Mouse (Mus musculus) common myeloid progenitor, adult 5-6 weeks (primary cell): Measurements from ENCODE around the gene Frs3. TPM values are rescaled to one million over a fixed set of nuclear protein-coding genes. Genes with fewer than 3 reads are reported as not detected.

Experiments used
- ATAC-seq: replicated peaks from 2 replicates; pipeline ENCODE4 v1.8.0; 2016; ENCODE audit warnings: low read depth, mild to moderate bottlenecking, moderate TSS enrichment, inconsistent platforms; ENCODE audit not compliant: poor library complexity, severe bottlenecking
- total RNA-seq: library from RNA; stranded (forward); fragments of 200-1000, 187-1606 nt; gene quantifications from 2 replicates; pipeline ENCODE4 v1.2.3, GENCODE M21; 2017

Frs3 gene
- total RNA-seq, 1 experiment from 2014 or later, result 1.6 TPM

- ATAC-seq, result no peak
These were observed 42.1 kb downstream of the Frs3 start for GRCm38 (mm10) chr17:47730633-47731575.

- ATAC-seq, result no peak
These were observed 46.8 kb downstream of the Frs3 start for GRCm38 (mm10) chr17:47735553-47736100.

GRCm38 (mm10) chr17:47736856-47737255, 48.0 kb downstream of the Frs3 start, which contains the start of gene Tfeb:
Tfeb (plus strand) TSS chr17:47737030.
- ATAC-seq, result peak; percentile 79

- peak; percentile 64 for ATAC-seq
These were observed 48.6 kb downstream of the Frs3 start for GRCm38 (mm10) chr17:47737271-47738065.

DNA sequence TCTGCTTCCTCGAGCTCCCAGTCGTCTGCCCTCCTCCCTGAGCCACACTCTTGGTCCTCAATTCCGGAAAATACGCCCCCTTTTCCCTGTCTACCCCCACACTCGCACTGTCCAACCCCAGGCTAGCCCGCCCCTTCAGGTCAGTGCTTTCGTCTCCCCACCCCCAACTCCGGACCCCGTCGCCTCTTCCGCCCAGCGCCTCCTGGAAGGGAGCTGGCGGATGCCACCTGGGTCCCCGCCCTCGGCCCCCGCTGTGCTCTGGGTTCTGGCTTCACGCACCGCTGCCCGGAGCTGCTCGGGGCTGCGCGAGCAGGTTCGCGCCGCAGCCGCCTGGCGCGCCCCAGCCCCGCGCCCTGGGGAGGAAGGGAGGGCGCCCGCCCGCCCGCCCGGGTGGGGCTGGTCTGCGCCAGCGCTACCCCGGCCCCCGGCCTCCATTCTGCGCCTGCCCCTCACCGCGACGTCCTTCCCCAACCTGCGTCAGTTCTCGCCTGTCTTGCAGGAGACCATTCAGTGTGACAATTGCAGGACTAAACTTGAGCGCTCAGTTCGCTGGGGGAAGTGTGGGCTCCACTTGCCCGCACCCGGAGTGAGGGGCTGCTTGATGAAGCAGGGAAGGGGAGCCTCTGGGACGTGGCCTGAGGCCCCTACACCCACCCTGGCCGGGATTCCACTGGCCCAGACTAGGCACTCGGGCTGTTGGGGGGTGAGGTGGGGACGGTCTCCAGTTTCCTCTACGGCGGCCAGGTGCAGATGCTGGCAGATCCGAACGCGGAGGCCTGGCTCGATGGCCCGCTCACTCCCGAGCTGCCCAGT, 49.4 kb downstream of the Frs3 start:
- ATAC-seq, result peak; percentile 5; the same call in 1 of the 2 replicates

GRCm38 (mm10) chr17:47738879-47739798, 50.3 kb downstream of the Frs3 start:
- 0 out of 2 replicates have a peak, but pooled peaks have one; percentile 7 for ATAC-seq

GRCm38 (mm10) chr17:47740186-47740585, 51.4 kb downstream of the Frs3 start:
- no peak for ATAC-seq

DNA sequence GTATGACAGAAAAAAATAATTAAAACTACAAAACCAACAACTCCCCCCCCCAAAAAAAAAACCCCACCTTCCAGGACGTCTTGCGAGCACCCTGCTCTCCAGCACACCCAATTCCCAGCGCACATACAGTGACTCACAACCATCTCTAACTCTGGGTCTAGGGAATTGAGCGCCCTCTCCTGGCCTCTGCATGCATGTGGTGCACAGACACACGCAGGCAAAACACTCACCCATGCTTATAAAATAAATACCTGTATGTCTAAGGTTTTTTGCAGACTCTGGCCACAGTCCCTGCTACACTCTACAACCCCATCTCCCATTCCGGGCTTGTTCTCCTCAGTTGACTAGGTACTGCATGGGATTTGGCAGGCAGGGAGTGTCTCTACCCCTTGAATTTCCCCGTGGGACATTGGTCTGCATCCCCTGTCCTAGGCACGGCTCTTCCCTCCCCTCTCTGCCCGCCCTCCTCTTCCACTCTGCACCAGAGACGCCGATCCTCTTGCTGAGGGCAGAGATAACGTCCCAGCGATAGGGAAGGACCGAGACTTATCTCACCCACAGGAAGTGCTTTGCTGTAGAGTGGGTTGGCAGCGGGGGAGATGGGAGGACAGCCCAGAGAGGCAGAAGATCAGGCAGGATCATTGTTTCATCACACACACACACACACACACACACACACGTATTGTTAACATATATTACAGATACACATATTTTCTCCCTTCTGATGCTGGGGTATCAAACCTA, 54.3 kb downstream of the Frs3 start:
- ATAC-seq, result peak; percentile 73

DNA sequence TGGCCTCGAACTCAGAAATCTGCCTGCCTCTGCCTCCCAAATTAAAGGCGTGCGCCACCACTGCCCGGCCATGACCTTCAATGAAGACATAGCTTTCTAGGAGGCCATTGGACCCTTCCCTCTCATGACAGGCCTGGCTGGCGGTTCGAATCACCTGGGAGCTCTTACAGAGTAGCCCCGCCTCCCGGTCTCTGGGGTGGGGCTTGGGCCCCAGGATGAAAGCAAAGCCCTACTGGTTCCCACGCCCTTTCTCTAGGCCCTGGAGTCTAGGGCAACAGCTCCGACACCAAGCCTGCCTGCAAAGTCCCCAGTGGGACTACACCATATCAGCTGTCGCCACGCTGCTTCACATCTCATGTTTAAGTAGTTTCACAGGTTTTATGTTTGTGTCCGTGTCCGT, 55.3 kb downstream of the Frs3 start:
- no peak for ATAC-seq

DNA sequence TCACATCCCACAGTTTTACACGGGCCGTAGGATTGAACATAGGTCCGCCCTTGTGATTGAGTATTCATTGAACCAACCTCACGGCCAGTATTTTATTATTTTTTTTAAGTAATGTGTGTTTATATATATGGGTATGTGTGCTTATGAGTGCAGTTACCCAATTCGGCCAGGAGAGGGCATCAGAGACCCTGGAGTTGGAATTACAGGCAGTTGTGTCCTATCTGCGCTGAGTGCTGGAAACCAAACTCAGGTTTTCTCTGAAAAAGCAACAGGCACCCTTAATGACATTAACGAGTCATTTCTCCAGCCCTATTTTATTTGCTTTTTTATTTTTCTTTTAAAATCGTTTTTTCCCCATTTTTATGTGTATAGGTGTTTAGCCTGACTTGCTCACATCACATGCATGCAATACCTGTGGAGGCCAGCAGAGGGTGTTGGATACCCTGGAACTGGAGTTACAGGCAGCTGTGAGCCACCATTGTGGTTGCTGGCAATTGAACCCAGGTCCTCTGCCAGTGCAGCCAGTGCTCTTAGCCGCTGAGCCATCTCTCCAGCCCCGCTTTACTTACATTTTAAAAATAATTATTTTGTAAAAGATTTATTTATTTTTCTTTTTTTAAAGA, 56.0 kb downstream of the Frs3 start:
- ATAC-seq, result no peak

DNA sequence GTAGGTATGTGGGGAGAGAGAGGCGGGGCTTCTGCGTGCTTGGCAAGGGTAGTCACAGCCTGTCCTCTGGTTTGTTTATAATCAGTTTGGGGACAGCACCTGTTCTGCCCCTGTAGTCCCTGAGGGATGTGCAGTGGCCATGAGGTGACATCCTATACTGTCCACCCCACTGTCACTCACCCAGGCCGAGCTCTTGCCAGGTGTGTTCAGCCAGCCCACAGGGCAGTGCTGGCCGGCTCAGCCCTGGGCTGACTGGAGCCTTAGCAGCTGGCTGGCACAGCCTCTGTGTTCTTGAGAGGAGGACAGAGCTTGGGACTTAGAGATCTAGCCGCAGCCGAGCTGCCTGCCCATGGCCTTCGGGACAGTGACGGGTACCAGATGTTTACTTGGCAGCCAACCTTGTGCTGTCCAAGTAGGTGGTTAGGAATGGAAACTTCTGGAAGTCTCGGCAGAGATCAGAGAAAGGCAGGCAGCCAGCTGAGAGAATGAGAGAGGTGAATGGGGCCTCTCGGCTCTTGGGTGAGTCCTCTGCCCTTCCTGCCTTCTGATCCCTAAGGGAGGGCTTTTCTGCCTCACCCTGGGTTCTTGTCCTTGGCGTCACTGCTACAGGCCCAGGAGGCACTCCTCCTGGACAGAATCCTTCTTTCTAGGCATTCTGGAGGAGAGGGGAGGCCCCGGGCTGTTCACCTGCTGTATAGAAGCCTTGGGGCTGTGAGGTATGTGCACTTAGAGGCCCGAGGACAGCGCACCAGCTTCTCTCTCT, 60.1 kb downstream of the Frs3 start:
- ATAC-seq, result no peak

GRCm38 (mm10) chr17:47749626-47750025, 60.8 kb downstream of the Frs3 start:
- ATAC-seq, result no peak

DNA sequence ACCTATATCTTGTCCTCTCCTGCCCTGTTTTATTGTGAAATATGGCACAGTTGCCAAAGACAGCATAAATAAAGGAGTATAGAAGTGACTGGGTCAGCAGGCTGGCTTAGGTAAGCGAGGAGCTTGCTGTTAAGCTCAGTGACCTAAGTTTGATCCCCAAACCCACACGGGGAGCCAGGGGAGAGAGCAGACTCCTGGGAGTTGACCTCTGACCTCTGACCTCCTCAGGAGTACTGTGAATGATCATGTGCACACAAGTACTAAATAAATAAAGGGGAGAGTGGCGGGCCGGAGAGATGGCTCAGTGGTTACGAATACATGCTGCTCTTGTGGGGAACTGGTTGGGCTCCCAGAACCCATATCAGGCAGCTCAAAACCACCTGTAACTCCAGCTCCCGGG, 61.3 kb downstream of the Frs3 start:
- ATAC-seq, result no peak

DNA sequence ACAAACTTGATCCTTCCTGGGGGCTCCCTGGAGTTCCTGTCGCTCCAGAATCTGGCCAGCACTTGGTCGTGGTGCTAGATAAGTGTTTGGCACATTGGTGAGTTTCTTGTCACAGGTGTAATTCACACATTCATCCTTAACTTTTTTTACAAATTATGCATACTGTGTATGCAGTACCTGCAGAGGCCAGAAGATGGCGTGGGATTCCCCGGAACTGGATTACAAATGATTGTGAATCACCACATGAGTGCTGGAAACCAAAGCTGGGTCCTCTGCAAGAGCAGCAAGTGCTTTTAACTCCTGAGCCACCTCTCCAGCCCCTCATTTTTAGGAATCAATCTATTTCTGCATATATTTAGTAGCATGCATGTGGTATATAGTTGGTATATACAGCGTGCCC, 63.0 kb downstream of the Frs3 start:
- no peak for ATAC-seq

GRCm38 (mm10) chr17:47753130-47753775, 64.4 kb downstream of the Frs3 start:
- no peak for ATAC-seq
